Mouse (Mus musculus) embryonic facial prominence, embryonic 13.5 days (tissue): ENCODE results near the gene Smg5. TPM values are rescaled to one million over a fixed set of nuclear protein-coding genes. Genes with fewer than 3 reads are reported as not detected.
A peak's percentile ranks its signal among the peaks of the same experiment; 100 is the strongest.

Source experiments
- ATAC-seq: fragments of 200-750 bp; cut with Nextera tagmentation; 2 replicates; pipeline ENCODE4 v1.8.0; 2017; ENCODE audit warnings: low read depth; ENCODE audit not compliant: insufficient number of reproducible peaks, insufficient read depth, low FRiP score, low TSS enrichment
- H3K27ac ChIP-seq: fragments of 300-500 bp; sonication (generic); 2 replicates; pipeline ENCODE4 v1.5.1; 2015; ENCODE audit warnings: moderate library complexity, mild to moderate bottlenecking, inconsistent platforms
- H3K27me3 ChIP-seq: fragments of 300-500 bp; sonication (generic); 2 replicates; pipeline ENCODE4 v1.6.1; 2015; ENCODE audit warnings: mild to moderate bottlenecking, inconsistent platforms
- H3K36me3 ChIP-seq: fragments of 300-500 bp; sonication (generic); 2 replicates; pipeline ENCODE4 v1.6.1; 2015; ENCODE audit warnings: mild to moderate bottlenecking, inconsistent platforms
- H3K4me1 ChIP-seq: fragments of 300-500 bp; sonication (generic); 2 replicates; pipeline ENCODE4 v1.6.1; 2015; ENCODE audit warnings: inconsistent platforms
- H3K4me2 ChIP-seq: fragments of 300-500 bp; sonication (generic); 2 replicates; pipeline ENCODE4 v1.6.1; 2015; ENCODE audit warnings: moderate library complexity, mild to moderate bottlenecking, inconsistent platforms
- H3K4me3 ChIP-seq: fragments of 300-500 bp; sonication (generic); 2 replicates; pipeline ENCODE4 v1.5.1; 2015; ENCODE audit warnings: mild to moderate bottlenecking, inconsistent platforms
- H3K9ac ChIP-seq: fragments of 300-500 bp; sonication (generic); 2 replicates; pipeline ENCODE4 v1.6.1; 2015; ENCODE audit warnings: mild to moderate bottlenecking, inconsistent platforms
- H3K9me3 ChIP-seq: fragments of 300-500 bp; sonication (generic); 2 replicates; pipeline ENCODE4 v1.6.1; 2016; ENCODE audit warnings: inconsistent platforms
- WGBS: fragments of 180-500 bp; shearing (Covaris S2); methylation state at CpG from one replicate; pipeline ENCODE4 v1.1.7; 2015; ENCODE audit warnings: mixed read lengths; 5-methylcytosine and 5-hydroxymethylcytosine counted together
- polyA plus RNA-seq: library from polyadenylated mRNA; unstranded; fragments of >200 nt; fragmentation: Nextera tagmentation; extraction: Ambion mirVana; gene quantifications from 2 replicates; pipeline ENCODE4 v1.2.1, GENCODE M21; 2015

The Smg5 gene
- polyA plus RNA-seq, 1 experiment from 2014 or later: 55.0 TPM

- 92% methylated on average over 10 of the region's 10 CpGs for WGBS
- no peak for ATAC-seq
- Histone ChIP-seq H3K4me3 (no peak overlapping the region), H3K4me1 (peaks cover 17% of the 10 kb centered on the region), H3K36me3 (peaks cover 40% of the 10 kb centered on the region), H3K27me3 (no peaks in the 10 kb centered on the region), H3K27ac (no peak overlapping the region), H3K4me2 (no peak overlapping the region), H3K9ac (0 out of 2 replicates have a peak overlapping the region, but pooled peaks have one; percentile 21), H3K9me3 (no peaks in the 10 kb centered on the region)
Observed at GRCm38 (mm10) chr3:88403522-88404230, 67.6 kb downstream of the Smg5 start.

- H3K9me3 ChIP-seq: no peaks in the 10 kb centered on the region
- H3K36me3 ChIP-seq: peaks cover 32% of the 10 kb centered on the region
- H3K27me3 ChIP-seq: no peaks in the 10 kb centered on the region
- no peak overlapping the region for H3K4me2 ChIP-seq
- peak overlapping the region; percentile 11; the same call in 1 of the 2 replicates for H3K9ac ChIP-seq
- H3K27ac ChIP-seq: no peak overlapping the region
- peaks cover 31% of the 10 kb centered on the region for H3K4me1 ChIP-seq
- ATAC-seq: no peak
- no peak overlapping the region for H3K4me3 ChIP-seq
- WGBS: 4% methylated on average over 2 of the region's 2 CpGs
Observed at GRCm38 (mm10) chr3:88407090-88407489, 71.0 kb downstream of the Smg5 start.

DNA sequence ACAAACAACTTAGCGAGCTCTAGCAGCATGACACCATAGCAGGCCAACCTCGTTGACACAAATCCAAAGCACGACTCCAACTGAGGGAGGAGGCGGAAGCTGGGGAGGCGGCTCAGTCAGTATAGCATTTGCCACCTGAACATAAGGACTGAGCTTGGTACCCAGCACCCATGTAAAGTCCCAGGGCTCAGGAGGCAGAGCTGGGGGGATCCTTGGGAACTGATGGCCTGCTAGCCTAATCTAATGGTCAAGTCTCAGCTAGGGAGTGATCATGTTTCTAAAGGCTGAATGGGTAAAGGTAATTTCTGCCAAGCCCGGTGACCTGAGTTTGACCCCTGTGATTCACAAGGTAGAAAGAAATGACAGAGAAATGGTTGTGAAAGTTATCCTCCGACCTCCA is 71.5 kb downstream of the Smg5 start:
- Histone ChIP-seq H3K36me3 (peaks cover 36% of the 10 kb centered on the region), H3K9me3 (no peaks in the 10 kb centered on the region), H3K27ac (no peak overlapping the region), H3K27me3 (no peaks in the 10 kb centered on the region), H3K9ac (peak overlapping the region; percentile 86; the same call in 1 of the 2 replicates), H3K4me1 (peaks cover 31% of the 10 kb centered on the region), H3K4me2 (no peak overlapping the region), H3K4me3 (no peak overlapping the region)
- WGBS: 50% methylated on average over 7 of the region's 7 CpGs
- no peak for ATAC-seq

DNA sequence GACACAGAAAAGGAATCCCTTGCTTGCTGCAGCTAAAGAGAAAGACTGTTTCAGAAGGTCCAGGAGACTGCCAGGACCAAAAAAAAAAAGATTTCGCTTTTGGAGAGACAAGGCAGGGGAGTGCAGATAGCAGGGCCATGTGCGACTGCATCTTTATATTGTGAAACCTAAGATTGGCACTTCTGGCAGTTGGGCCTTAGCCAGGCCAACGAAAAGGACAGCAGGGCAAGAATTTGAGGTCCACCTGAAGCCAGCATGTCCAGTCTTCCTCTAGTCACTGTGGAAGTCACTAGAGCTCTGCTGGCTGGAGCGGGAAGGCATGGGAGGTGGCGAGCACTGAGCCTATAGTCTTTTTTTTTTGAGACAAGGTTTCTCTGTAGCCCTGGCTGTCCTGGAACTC is 72.9 kb downstream of the Smg5 start:
- H3K27me3 ChIP-seq: no peaks in the 10 kb centered on the region
- no peaks in the 10 kb centered on the region for H3K9me3 ChIP-seq
- H3K4me2 ChIP-seq: peak overlapping the region; percentile 68
- peak overlapping the region; percentile 95; the same call in 1 of the 2 replicates for H3K27ac ChIP-seq
- peak overlapping the region; percentile 66 for H3K4me3 ChIP-seq
- H3K9ac ChIP-seq: peak overlapping the region; percentile 86
- H3K36me3 ChIP-seq: peaks cover 34% of the 10 kb centered on the region
- ATAC-seq: no peak
- WGBS: 55% methylated on average over 5 of the region's 5 CpGs
- peaks cover 31% of the 10 kb centered on the region for H3K4me1 ChIP-seq

DNA sequence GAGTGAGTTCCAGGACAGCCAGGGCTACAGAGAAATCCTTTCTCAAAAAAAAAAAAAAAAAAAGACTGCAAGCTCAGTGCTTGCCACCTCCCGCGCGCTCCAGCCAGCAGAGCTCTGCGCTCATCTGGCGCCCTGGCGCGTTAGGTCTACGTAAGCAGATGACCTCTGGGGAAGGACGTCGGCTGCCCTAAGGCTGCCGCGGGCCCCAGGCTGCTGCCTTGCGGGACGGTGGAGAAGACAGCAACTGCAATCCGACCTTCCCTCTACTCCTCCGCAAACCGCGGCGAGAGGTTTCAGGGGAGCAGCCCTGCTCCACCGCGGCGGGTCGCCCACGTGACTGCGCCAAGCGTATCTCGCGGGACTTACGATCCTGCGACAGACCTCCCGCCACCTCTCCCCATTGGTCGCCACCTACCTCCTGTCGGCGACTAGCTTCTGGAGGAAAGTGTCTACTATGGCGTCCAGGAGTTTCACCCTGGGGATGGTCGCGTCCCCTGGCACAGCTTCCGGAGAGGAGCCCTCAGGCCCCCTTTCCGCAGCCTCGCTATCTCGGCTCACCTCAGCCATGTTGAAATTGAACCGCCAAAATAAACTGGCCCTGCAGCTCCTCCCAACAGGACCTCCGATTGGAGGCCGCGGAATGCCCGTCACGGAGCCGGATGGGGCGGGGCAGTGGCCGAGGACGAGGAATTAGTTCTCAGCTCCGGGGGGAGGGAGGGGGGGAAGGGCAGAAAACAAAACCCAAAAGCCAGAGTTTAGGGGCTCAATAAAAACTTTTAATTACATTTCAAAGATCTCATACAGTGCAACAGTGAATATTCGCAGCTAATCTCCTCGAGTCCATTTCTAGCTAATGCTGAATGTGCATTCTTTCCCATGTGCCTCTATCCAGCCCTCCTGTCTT is 73.9 kb downstream of the Smg5 start, which contains the start of gene Pmf1:
Gene Pmf1, minus strand, starts transcription at position 591 of the 904 bp plus-strand sequence.
- Histone ChIP-seq H3K27ac (peak within 1 kb of the TSS; percentile 95), H3K27me3 (no peaks in the 10 kb centered on the region), H3K4me2 (peak within 1 kb of the TSS; percentile 68), H3K9me3 (no peaks in the 10 kb centered on the region), H3K9ac (peak within 1 kb of the TSS; percentile 86), H3K4me3 (peak within 1 kb of the TSS; percentile 66), H3K4me1 (peaks cover 31% of the 10 kb centered on the region), H3K36me3 (peaks cover 37% of the 10 kb centered on the region)
- peak; percentile 89 for ATAC-seq
- under 1% methylated on average over 54 of the region's 54 CpGs for WGBS

- ATAC-seq: no peak
- WGBS: 27% methylated on average over 7 of the region's 7 CpGs
- Histone ChIP-seq H3K36me3 (peaks cover 43% of the 10 kb centered on the region), H3K4me1 (peaks cover 31% of the 10 kb centered on the region), H3K27me3 (no peaks in the 10 kb centered on the region), H3K27ac (peak overlapping the region; percentile 95), H3K4me2 (peak overlapping the region; percentile 68), H3K9me3 (no peaks in the 10 kb centered on the region), H3K4me3 (peak overlapping the region; percentile 66), H3K9ac (peak overlapping the region; percentile 86; the same call in 1 of the 2 replicates)
Observed at GRCm38 (mm10) chr3:88410645-88411031, 74.6 kb downstream of the Smg5 start.

- no peaks in the 10 kb centered on the region for H3K9me3 ChIP-seq
- no peak overlapping the region for H3K4me2 ChIP-seq
- no peak for ATAC-seq
- 83% methylated on average over 4 of the region's 4 CpGs for WGBS
- H3K36me3 ChIP-seq: peaks cover 54% of the 10 kb centered on the region
- no peak overlapping the region for H3K27ac ChIP-seq
- H3K27me3 ChIP-seq: no peaks in the 10 kb centered on the region
- no peak overlapping the region for H3K9ac ChIP-seq
- H3K4me1 ChIP-seq: peaks cover 31% of the 10 kb centered on the region
- no peak overlapping the region for H3K4me3 ChIP-seq
Observed at GRCm38 (mm10) chr3:88411681-88412080, 75.6 kb downstream of the Smg5 start.

Other genes starting within 250 kb of the Smg5 start
- gene Mef2d, start 193.9 kb upstream of the Smg5 start, polyA plus RNA-seq: 18.1 and 18.2 TPM in 2 replicates
- gene Rhbg, start 81.6 kb upstream of the Smg5 start, polyA plus RNA-seq: 3.3 and 6.7 TPM in 2 replicates
- 0.55 and 3.5 TPM in 2 replicates for gene Gm38392, start 49.0 kb upstream of the Smg5 start, polyA plus RNA-seq
- 15.0 and 16.1 TPM in 2 replicates for gene Tsacc, start 39.3 kb upstream of the Smg5 start, polyA plus RNA-seq
- gene Cct3, start 39.1 kb upstream of the Smg5 start, polyA plus RNA-seq: 517 and 559 TPM in 2 replicates
- 164 and 188 TPM in 2 replicates for gene Glmp, start 11.2 kb upstream of the Smg5 start, polyA plus RNA-seq
- 9.1 and 10.4 TPM in 2 replicates for gene Tmem79, start 112 bp upstream of the Smg5 start, polyA plus RNA-seq
- gene Paqr6, start 28.3 kb downstream of the Smg5 start, polyA plus RNA-seq: 4.2 and 4.9 TPM in 2 replicates
- gene Bglap3, start 36.5 kb downstream of the Smg5 start, polyA plus RNA-seq: 0.28 TPM in 1 of 2 replicates, not detected in the other
- gene Bglap2, start 42.4 kb downstream of the Smg5 start, polyA plus RNA-seq: 0.58 TPM in 1 of 2 replicates, not detected in the other
- 0.91 TPM in 1 of 2 replicates, not detected in the other for gene Bglap, start 48.2 kb downstream of the Smg5 start, polyA plus RNA-seq
- 121 and 153 TPM in 2 replicates for gene Pmf1, start 74.1 kb downstream of the Smg5 start, polyA plus RNA-seq
- gene Slc25a44, start 88.9 kb downstream of the Smg5 start, polyA plus RNA-seq: 16.5 and 16.7 TPM in 2 replicates
- 10.3 and 13.3 TPM in 2 replicates for gene Sema4a, start 124.9 kb downstream of the Smg5 start, polyA plus RNA-seq
- 311 and 321 TPM in 2 replicates for gene Lmna, start 173.7 kb downstream of the Smg5 start, polyA plus RNA-seq
- 32.2 and 33.4 TPM in 2 replicates for gene Mex3a, start 196.1 kb downstream of the Smg5 start, polyA plus RNA-seq
- 18.6 and 19.5 TPM in 2 replicates for gene Rab25, start 212.0 kb downstream of the Smg5 start, polyA plus RNA-seq
- gene Lamtor2, start 216.8 kb downstream of the Smg5 start, polyA plus RNA-seq: 164 and 169 TPM in 2 replicates
- 43.0 and 44.6 TPM in 2 replicates for gene Ubqln4, start 217.5 kb downstream of the Smg5 start, polyA plus RNA-seq
- 259 and 274 TPM in 2 replicates for gene Ssr2, start 239.6 kb downstream of the Smg5 start, polyA plus RNA-seq